Mouse (Mus musculus): Measurements from ENCODE around the gene Cntnap2. TPM values are rescaled to one million over a fixed set of nuclear protein-coding genes. Genes with fewer than 3 reads are reported as not detected.

Gene Cntnap2
- polyA plus RNA-seq, 1 experiment from 2014 or later, result 70.3 TPM

DNA sequence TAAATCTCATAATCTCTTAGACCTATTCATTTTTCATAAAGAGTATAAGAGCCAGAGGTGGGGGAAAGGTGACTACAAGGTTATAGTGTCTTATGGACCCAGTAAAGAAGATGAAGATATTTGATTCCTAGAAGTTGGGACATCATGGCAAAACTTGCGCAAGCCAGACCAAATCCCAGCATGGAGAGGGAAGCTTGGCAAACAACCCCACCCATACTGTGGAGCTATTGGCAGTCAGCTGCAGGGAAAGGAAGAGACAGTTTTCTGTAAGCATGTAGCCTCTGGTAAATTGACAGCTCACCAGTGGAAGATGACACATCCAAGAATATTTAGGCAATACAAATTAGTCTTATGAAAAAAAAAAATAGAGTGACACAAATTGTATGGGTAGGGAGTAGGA is 931.9 kb downstream of the Cntnap2 start:
- 89% methylated on average over 1 of the region's 1 CpGs for WGBS
- no peak for ATAC-seq

DNA sequence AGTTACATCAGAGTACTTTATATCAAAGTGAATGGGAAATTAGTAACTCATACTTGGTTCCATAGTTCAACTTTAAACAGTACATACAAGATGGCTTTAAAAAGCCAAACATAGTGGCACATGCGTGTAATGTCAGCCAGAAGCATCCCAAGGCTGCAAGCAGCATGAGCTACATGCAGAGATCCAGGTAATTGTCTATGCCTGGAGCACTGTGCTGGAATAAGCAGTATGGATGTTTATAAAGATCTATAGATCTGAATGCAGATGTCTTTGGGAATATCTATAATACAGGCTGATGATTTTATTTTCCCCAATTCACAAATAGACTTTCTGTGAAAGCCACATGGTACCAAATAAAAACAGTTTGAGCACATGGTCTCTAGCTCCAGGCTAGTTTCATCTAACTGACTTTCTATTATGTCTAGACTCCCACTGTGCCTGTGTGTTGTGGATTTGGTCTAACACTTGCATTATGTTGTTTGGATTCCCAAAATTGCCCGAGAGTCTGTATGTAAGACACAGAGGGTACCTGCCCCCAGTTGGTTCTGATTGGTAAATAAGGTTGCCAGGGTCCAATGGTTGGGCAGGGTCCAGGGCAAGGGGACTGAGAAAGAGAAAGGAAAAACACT is 963.5 kb downstream of the Cntnap2 start:
- no peak overlapping the region for H3K4me2 ChIP-seq (ENCODE audit: low read length)
- no peaks in the 10 kb centered on the region for H3K4me1 ChIP-seq (ENCODE audit: control insufficient read depth, insufficient read depth, low read length)
- no peak overlapping the region for H3K27ac ChIP-seq (ENCODE audit: low read depth, low read length)
- H3K36me3 ChIP-seq (ENCODE audit: control insufficient read depth, insufficient read depth, low read length), result no peaks in the 10 kb centered on the region
- H3K9me3 ChIP-seq (replicated peaks; ENCODE audit: control insufficient read depth, low read length), result no peaks in the 10 kb centered on the region
- no peak overlapping the region for H3K4me3 ChIP-seq (ENCODE audit: low read depth, low read length)
- H3K9ac ChIP-seq (ENCODE audit: low read length), result no peak overlapping the region
- WGBS, result 72% methylated on average over 2 of the region's 2 CpGs
- ATAC-seq, result no peak
- no peaks in the 10 kb centered on the region for H3K27me3 ChIP-seq (replicated peaks; ENCODE audit: control insufficient read depth, insufficient read depth, low read length)
- DNase-seq (ENCODE audit: low spot score), result no peak

More for the DNA sequence above, 931.9 kb downstream of the Cntnap2 start:
- H3K4me3 ChIP-seq (ENCODE audit: low read depth, low read length), result no peak overlapping the region
- no peaks in the 10 kb centered on the region for H3K27me3 ChIP-seq (replicated peaks; ENCODE audit: control insufficient read depth, insufficient read depth, low read length)
- no peak overlapping the region for H3K27ac ChIP-seq (ENCODE audit: low read depth, low read length)
- no peak overlapping the region for H3K4me2 ChIP-seq (ENCODE audit: low read length)
- no peaks in the 10 kb centered on the region for H3K4me1 ChIP-seq (ENCODE audit: control insufficient read depth, insufficient read depth, low read length)
- H3K36me3 ChIP-seq (ENCODE audit: control insufficient read depth, insufficient read depth, low read length), result no peaks in the 10 kb centered on the region
- H3K9ac ChIP-seq (ENCODE audit: low read length), result no peak overlapping the region
- no peaks in the 10 kb centered on the region for H3K9me3 ChIP-seq (replicated peaks; ENCODE audit: control insufficient read depth, low read length)
- no peak for DNase-seq (ENCODE audit: low spot score)

DNA sequence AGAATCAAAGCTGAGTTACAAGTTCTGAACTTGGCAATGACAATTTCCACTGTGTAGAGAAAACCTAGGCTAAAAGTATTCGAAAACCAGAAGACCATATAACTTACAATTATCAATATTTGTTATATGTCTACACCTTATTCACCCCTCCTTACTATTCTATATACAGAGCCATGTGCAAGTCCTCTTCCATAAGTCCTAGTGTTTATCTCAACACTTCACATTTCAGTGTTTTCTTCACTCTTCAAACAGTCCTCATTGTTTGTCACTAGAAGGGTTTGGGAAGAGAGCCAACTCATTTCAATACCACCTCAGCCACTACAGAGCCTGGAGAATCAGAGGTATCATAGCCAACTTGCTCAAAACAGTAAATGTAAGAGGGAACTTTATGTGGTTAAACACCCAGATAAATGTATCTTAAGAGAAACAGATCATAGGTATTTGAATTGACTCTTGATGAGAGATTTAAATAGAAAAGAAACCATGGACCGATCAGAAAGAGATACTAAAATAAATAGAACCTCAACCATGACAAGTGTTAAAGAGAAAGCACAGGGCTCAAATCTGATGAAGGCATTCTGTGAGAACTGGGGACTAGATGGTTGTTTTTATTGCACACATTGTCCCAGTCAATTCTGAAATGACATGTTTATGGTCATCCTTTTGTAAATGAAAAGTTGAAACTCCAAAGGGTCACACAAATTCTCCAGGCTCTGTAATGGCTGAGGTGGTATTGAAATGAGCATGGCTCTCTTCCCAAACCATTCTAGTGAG is 972.9 kb downstream of the Cntnap2 start:
- Histone ChIP-seq H3K27me3 (replicated peaks; ENCODE audit: control insufficient read depth, insufficient read depth, low read length) (no peaks in the 10 kb centered on the region), H3K9me3 (replicated peaks; ENCODE audit: control insufficient read depth, low read length) (no peaks in the 10 kb centered on the region), H3K4me1 (ENCODE audit: control insufficient read depth, insufficient read depth, low read length) (no peaks in the 10 kb centered on the region), H3K4me2 (ENCODE audit: low read length) (no peak overlapping the region), H3K27ac (ENCODE audit: low read depth, low read length) (no peak overlapping the region), H3K4me3 (ENCODE audit: low read depth, low read length) (no peak overlapping the region), H3K36me3 (ENCODE audit: control insufficient read depth, insufficient read depth, low read length) (no peaks in the 10 kb centered on the region), H3K9ac (ENCODE audit: low read length) (no peak overlapping the region)
- DNase-seq (ENCODE audit: low spot score) (peak; percentile 19), ATAC-seq (no peak)
- 89% methylated on average over 2 of the region's 2 CpGs for WGBS

DNA sequence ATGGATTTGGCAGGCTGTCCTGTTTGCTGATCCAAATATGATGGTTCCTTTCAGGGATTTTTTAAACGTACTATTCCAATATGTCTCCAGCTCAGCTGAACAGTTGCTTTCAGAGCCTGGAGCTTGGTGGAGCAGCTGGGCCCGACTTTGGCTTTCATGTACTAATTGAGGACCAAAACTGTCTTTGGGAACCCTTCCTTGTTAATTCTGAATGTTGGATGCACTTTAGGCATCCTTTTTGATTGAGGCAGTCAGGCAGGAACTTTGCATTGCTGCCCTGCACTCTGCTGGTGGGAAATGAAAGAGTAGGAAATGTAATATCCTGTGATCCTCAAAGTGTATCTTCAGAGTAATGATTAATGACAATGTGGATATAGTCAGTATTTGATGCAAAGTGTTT is 974.0 kb downstream of the Cntnap2 start:
- Histone ChIP-seq H3K36me3 (ENCODE audit: control insufficient read depth, insufficient read depth, low read length) (no peaks in the 10 kb centered on the region), H3K4me1 (ENCODE audit: control insufficient read depth, insufficient read depth, low read length) (no peaks in the 10 kb centered on the region), H3K4me2 (ENCODE audit: low read length) (no peak overlapping the region), H3K4me3 (ENCODE audit: low read depth, low read length) (no peak overlapping the region), H3K9me3 (replicated peaks; ENCODE audit: control insufficient read depth, low read length) (no peaks in the 10 kb centered on the region), H3K9ac (ENCODE audit: low read length) (no peak overlapping the region), H3K27ac (ENCODE audit: low read depth, low read length) (no peak overlapping the region), H3K27me3 (replicated peaks; ENCODE audit: control insufficient read depth, insufficient read depth, low read length) (no peaks in the 10 kb centered on the region)
- WGBS, result 73% methylated on average over 2 of the region's 2 CpGs
- peak; percentile 34 for DNase-seq (ENCODE audit: low spot score)
- no peak for ATAC-seq

DNA sequence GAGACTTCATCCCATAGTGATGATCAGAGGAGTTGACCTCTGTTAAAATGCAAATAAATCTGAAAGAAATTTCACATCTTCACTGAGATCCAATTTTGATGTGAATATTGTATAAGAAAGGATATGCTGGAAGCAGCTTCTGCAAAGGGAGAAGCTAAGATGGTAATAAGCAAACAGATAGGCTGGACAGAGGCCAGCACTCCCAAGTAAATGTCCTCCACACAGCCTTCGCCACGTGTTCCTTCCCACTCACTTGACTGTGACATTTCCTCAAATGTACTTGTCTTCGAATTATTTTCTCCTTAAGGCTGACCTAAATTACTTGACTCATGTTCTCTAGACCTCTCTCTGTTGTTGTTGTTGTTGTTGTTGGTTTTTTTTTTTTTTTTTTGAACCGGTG is 981.5 kb downstream of the Cntnap2 start:
- no peaks in the 10 kb centered on the region for H3K36me3 ChIP-seq (ENCODE audit: control insufficient read depth, insufficient read depth, low read length)
- H3K9ac ChIP-seq (ENCODE audit: low read length), result no peak overlapping the region
- H3K27ac ChIP-seq (ENCODE audit: low read depth, low read length), result no peak overlapping the region
- H3K4me2 ChIP-seq (ENCODE audit: low read length), result no peak overlapping the region
- H3K9me3 ChIP-seq (replicated peaks; ENCODE audit: control insufficient read depth, low read length), result no peaks in the 10 kb centered on the region
- WGBS, result 91% methylated on average over 4 of the region's 4 CpGs
- no peak overlapping the region for H3K4me3 ChIP-seq (ENCODE audit: low read depth, low read length)
- no peaks in the 10 kb centered on the region for H3K27me3 ChIP-seq (replicated peaks; ENCODE audit: control insufficient read depth, insufficient read depth, low read length)
- no peak for ATAC-seq
- DNase-seq (ENCODE audit: low spot score), result no peak
- no peaks in the 10 kb centered on the region for H3K4me1 ChIP-seq (ENCODE audit: control insufficient read depth, insufficient read depth, low read length)

DNA sequence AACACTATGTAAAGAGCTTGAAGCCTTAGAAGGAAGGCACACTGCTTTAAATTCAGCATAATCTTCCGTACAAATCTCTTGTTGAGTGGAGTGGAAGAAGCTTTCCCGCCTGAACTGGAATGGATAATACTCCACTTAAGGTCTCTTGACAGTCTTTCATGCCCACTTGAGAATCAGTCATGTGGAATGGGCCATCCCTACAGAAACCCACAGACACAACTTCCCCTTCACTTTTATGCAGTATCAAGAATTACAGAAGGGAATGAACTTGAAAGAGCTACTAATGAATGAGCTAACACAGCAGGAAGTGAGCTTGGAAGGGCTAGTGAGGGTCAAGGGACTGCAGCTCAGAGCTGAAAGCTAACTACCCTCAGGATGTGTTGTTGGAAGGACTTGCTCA is 1021.1 kb downstream of the Cntnap2 start:
- H3K27ac ChIP-seq (ENCODE audit: low read depth, low read length), result no peak overlapping the region
- H3K9me3 ChIP-seq (replicated peaks; ENCODE audit: control insufficient read depth, low read length), result no peaks in the 10 kb centered on the region
- H3K4me1 ChIP-seq (ENCODE audit: control insufficient read depth, insufficient read depth, low read length), result no peaks in the 10 kb centered on the region
- DNase-seq (ENCODE audit: low spot score) (peak; percentile 28), ATAC-seq (no peak)
- no peak overlapping the region for H3K9ac ChIP-seq (ENCODE audit: low read length)
- no peak overlapping the region for H3K4me2 ChIP-seq (ENCODE audit: low read length)
- H3K4me3 ChIP-seq (ENCODE audit: low read depth, low read length), result no peak overlapping the region
- WGBS, result 9% methylated on average over 2 of the region's 2 CpGs
- H3K27me3 ChIP-seq (replicated peaks; ENCODE audit: control insufficient read depth, insufficient read depth, low read length), result no peaks in the 10 kb centered on the region
- H3K36me3 ChIP-seq (ENCODE audit: control insufficient read depth, insufficient read depth, low read length), result no peaks in the 10 kb centered on the region

DNA sequence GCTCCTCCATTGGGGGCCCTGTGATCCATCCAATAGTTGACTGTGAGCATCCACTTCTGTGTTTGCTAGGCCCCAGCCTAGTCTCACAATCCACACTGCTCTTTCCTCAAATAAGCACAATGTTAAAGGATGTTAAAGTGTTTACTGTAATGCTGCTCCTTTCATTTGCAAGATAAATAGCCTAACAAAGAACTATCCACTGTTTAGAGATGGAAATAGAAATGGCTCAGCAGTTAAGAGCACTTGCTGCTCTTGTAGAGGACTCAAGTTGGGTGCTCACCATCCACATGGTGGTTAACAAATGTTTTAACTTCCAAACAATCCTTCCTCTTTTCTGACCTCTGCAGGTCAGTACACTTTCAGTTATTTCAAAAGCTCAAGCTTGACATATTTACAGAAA is 1022.3 kb downstream of the Cntnap2 start:
- ATAC-seq (no peak), DNase-seq (ENCODE audit: low spot score) (no peak)
- no peaks in the 10 kb centered on the region for H3K27me3 ChIP-seq (replicated peaks; ENCODE audit: control insufficient read depth, insufficient read depth, low read length)
- H3K4me2 ChIP-seq (ENCODE audit: low read length), result no peak overlapping the region
- no peak overlapping the region for H3K9ac ChIP-seq (ENCODE audit: low read length)
- H3K4me1 ChIP-seq (ENCODE audit: control insufficient read depth, insufficient read depth, low read length), result no peaks in the 10 kb centered on the region
- no peaks in the 10 kb centered on the region for H3K9me3 ChIP-seq (replicated peaks; ENCODE audit: control insufficient read depth, low read length)
- H3K4me3 ChIP-seq (ENCODE audit: low read depth, low read length), result no peak overlapping the region
- no peak overlapping the region for H3K27ac ChIP-seq (ENCODE audit: low read depth, low read length)
- H3K36me3 ChIP-seq (ENCODE audit: control insufficient read depth, insufficient read depth, low read length), result no peaks in the 10 kb centered on the region

DNA sequence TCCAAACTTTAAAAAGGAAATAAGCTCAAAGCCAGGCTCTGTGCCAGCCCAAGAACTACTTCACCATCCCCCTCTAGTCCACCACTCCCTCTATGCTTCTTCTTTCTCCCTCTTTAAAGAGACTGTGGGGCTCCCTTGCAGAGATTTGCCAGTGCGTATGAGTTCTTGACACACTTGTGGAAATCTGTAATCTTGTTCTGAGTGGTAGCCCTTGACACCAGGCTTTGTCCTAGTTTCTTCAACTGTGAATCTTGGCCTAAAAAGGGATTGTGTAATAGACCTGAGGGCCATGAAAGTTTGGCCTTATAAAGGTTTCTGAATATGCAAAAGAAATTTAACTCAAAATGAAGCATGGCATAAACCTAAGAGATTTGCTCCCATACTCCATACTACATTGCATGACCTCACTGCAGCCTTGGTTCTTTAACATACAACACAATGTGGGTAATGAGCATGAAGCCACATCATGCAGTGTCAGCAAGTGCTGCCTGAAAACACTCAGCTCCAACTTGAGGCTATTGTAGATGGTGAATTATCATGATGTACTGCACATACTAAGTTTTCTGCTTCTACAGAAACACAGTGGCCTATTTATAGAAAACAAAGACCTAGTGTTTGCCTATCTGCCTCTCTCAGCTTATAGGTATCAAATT is 1084.2 kb downstream of the Cntnap2 start:
- no peaks in the 10 kb centered on the region for H3K36me3 ChIP-seq (ENCODE audit: control insufficient read depth, insufficient read depth, low read length)
- H3K9ac ChIP-seq (ENCODE audit: low read length), result no peak overlapping the region
- H3K9me3 ChIP-seq (replicated peaks; ENCODE audit: control insufficient read depth, low read length), result no peaks in the 10 kb centered on the region
- H3K4me2 ChIP-seq (ENCODE audit: low read length), result no peak overlapping the region
- no peaks in the 10 kb centered on the region for H3K4me1 ChIP-seq (ENCODE audit: control insufficient read depth, insufficient read depth, low read length)
- H3K27ac ChIP-seq (ENCODE audit: low read depth, low read length), result no peak overlapping the region
- 52% methylated on average over 1 of the region's 1 CpGs for WGBS
- ATAC-seq (peak; percentile 92), DNase-seq (ENCODE audit: low spot score) (peak; percentile 66)
- H3K27me3 ChIP-seq (replicated peaks; ENCODE audit: control insufficient read depth, insufficient read depth, low read length), result no peaks in the 10 kb centered on the region
- H3K4me3 ChIP-seq (ENCODE audit: low read depth, low read length), result no peak overlapping the region

DNA sequence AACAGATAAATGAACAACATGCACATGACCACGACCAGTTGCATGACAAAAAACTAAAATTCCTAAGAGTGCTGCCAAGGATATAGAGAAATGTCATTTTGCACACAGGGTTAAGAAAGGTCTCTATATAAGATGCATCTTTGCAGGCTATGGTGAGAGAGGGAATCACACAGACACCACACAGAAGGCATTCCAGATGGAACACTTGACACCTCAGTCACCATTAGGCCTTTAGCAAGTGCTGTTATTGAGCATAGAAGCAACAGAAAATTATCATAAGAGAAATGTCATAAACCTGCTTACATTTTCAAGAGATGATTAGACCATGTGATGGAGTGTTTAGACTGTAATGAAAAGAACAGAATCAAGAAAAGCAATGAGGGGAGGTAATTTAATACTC is 1107.7 kb downstream of the Cntnap2 start:
- DNase-seq (ENCODE audit: low spot score) (peak; percentile 44), ATAC-seq (peak; percentile 52; the same call in 1 of the 2 replicates)
- Histone ChIP-seq H3K9ac (ENCODE audit: low read length) (no peak overlapping the region), H3K36me3 (ENCODE audit: control insufficient read depth, insufficient read depth, low read length) (no peaks in the 10 kb centered on the region), H3K27ac (ENCODE audit: low read depth, low read length) (no peak overlapping the region), H3K4me3 (ENCODE audit: low read depth, low read length) (no peak overlapping the region), H3K9me3 (replicated peaks; ENCODE audit: control insufficient read depth, low read length) (no peaks in the 10 kb centered on the region), H3K4me2 (ENCODE audit: low read length) (no peak overlapping the region), H3K4me1 (ENCODE audit: control insufficient read depth, insufficient read depth, low read length) (no peaks in the 10 kb centered on the region), H3K27me3 (replicated peaks; ENCODE audit: control insufficient read depth, insufficient read depth, low read length) (no peaks in the 10 kb centered on the region)
- 62% methylated on average over 1 of the region's 1 CpGs for WGBS
